Mouse (Mus musculus) intestine, embryonic 15.5 days (tissue): ENCODE data around the gene Vmn1r88. TPM values are rescaled to one million over a fixed set of nuclear protein-coding genes. Genes with fewer than 3 reads are reported as not detected.
A peak's percentile ranks its signal among the peaks of the same experiment; 100 is the strongest.
"Not testable (repeated sequence)": the region's sequence is repeated elsewhere in the genome, so short reads cannot be mapped to it uniquely, and the experiment has no call there.

Experiments used
- ATAC-seq: fragments of 200-750 bp; cut with Nextera tagmentation; 2 replicates; pipeline ENCODE4 v1.8.0; 2017; ENCODE audit warnings: moderate TSS enrichment, moderate library complexity
- H3K27ac ChIP-seq: fragments of 300-500 bp; sonication (generic); 2 replicates; pipeline ENCODE4 v1.5.1; 2015; ENCODE audit warnings: mild to moderate bottlenecking, inconsistent platforms
- H3K27me3 ChIP-seq: fragments of 300-500 bp; sonication (generic); replicated peaks from 2 replicates; pipeline ENCODE4 v1.6.1; 2015; ENCODE audit warnings: inconsistent platforms
- H3K36me3 ChIP-seq: fragments of 300-500 bp; sonication (generic); 2 replicates; pipeline ENCODE4 v1.6.1; 2015; ENCODE audit warnings: inconsistent platforms
- H3K4me1 ChIP-seq: fragments of 300-500 bp; sonication (generic); replicated peaks from 2 replicates; pipeline ENCODE4 v1.6.1; 2015; ENCODE audit warnings: inconsistent platforms
- H3K4me2 ChIP-seq: fragments of 300-500 bp; sonication (generic); replicated peaks from 2 replicates; pipeline ENCODE4 v1.6.1; 2015; ENCODE audit warnings: mild to moderate bottlenecking, inconsistent platforms
- H3K4me3 ChIP-seq: fragments of 300-500 bp; sonication (generic); replicated peaks from 2 replicates; pipeline ENCODE4 v1.5.1; 2015; ENCODE audit warnings: inconsistent platforms
- H3K9ac ChIP-seq: fragments of 300-500 bp; sonication (generic); 2 replicates; pipeline ENCODE4 v1.6.1; 2015; ENCODE audit warnings: inconsistent platforms
- H3K9me3 ChIP-seq: fragments of 300-500 bp; sonication (generic); 2 replicates; pipeline ENCODE4 v1.6.1; 2016; ENCODE audit warnings: inconsistent platforms
- WGBS: fragments of 180-500 bp; shearing (Covaris S2); methylation state at CpG from one replicate; pipeline ENCODE4 v1.1.7; 2015; 5-methylcytosine and 5-hydroxymethylcytosine counted together
- polyA plus RNA-seq: library from polyadenylated mRNA; unstranded; fragments of >200 nt; fragmentation: Nextera tagmentation; extraction: Ambion mirVana; gene quantifications from 2 replicates; pipeline ENCODE4 v1.2.1, GENCODE M21; 2015

Gene Vmn1r88
- not detected in 2 replicates for polyA plus RNA-seq

DNA sequence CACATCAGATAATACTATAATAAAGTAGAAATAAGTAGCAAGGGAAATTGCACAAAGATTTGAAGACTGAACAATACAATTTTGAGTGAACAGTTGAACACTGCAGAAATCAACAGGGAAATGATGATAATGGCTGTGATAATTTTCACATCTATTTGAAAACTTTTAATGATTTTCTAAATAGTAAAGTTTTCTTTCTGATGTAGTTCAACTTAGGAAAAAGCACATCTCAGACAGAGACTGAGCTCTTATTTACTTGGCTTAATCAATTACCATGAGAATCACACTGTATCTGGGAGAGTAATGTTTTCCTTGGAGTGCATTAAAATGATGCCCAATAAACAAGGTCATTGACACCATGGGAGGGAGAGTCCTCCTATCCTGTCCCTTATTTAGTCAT lies at the start of gene Vmn1r88:
Vmn1r88 (plus strand) TSS at position 301 of the 400 bp plus-strand sequence.
- Histone ChIP-seq H3K36me3 (no peaks in the 10 kb centered on the region), H3K9ac (no peak within 1 kb of the TSS), H3K4me3 (no peak within 1 kb of the TSS), H3K27me3 (no peaks in the 10 kb centered on the region), H3K4me2 (no peak within 1 kb of the TSS), H3K4me1 (no peaks in the 10 kb centered on the region), H3K9me3 (no peaks in the 10 kb centered on the region), H3K27ac (no peak within 1 kb of the TSS)
- ATAC-seq: no peak

GRCm38 (mm10) chr7:13119817-13120216 lies 39.6 kb upstream of the Vmn1r88 start, which contains the start of gene Vmn1r86:
TSS of gene Vmn1r86 (minus strand) at chr7:13119917.
- Histone ChIP-seq H3K9me3 (no peaks in the 10 kb centered on the region), H3K4me3 (no peak within 1 kb of the TSS), H3K36me3 (no peaks in the 10 kb centered on the region), H3K27ac (no peak within 1 kb of the TSS), H3K9ac (no peak within 1 kb of the TSS), H3K4me2 (no peak within 1 kb of the TSS), H3K4me1 (no peaks in the 10 kb centered on the region), H3K27me3 (no peaks in the 10 kb centered on the region)
- no peak for ATAC-seq

DNA sequence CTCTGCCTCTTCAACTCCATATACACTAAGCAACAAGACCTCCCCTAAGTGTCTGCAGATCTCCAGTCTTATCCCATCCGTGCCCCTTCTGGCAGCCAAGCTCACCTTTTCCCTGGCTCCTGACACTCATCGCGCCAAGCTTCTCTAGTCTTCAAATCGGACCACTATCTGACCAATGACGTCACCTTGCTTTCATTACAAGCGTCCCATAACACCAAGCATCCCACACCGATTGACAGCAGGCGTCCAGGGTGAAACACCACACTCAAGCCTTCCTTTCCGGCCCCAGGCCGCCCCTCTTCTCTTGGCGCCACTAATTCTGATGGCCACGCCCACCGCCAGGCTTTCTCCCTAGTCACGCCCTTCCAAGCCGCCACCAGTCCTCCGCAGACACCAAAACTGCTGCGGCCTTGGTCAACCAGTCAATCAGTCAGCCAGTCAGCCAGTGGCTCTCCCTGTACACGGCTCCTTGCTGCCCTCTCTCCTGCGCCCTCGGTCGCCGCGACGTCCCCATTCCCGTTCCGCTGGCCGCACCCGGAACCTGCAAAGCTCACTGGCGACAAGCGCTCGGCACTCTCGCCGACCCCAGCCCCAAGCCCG lies 35.7 kb upstream of the Vmn1r88 start:
- not testable (repeated sequence) for H3K27ac ChIP-seq, H3K27me3 ChIP-seq, H3K9ac ChIP-seq, H3K4me1 ChIP-seq, H3K36me3 ChIP-seq, H3K9me3 ChIP-seq
- ATAC-seq: peak; percentile 92
- H3K4me3 ChIP-seq: peak overlapping the region; percentile 16; the same call in 1 of the 2 replicates
- peak overlapping the region; percentile 50 for H3K4me2 ChIP-seq
- under 1% methylated on average over 23 of the region's 34 CpGs for WGBS

DNA sequence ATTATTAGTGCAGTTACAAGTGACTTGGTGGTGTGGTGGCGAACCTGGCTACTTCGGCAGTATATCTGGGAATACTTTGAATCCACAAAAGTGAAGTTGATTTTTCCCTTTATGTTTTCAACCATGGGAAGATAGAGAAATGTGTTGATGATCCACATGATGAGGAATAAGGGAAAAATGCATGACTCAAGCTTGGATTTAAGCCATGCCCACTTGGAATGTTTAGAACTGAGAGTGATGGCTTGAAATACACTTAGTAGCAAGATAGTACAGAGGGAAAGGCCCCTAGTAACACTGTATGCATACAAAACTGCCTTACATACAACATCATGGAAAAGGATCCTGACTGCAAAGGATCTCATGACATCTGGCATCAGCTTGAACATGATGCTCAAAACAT lies 27.5 kb upstream of the Vmn1r88 start:
- Histone ChIP-seq H3K9me3 (no peaks in the 10 kb centered on the region), H3K36me3 (no peaks in the 10 kb centered on the region), H3K4me3 (no peak overlapping the region), H3K9ac (no peak overlapping the region), H3K27me3 (no peaks in the 10 kb centered on the region), H3K27ac (no peak overlapping the region), H3K4me1 (no peaks in the 10 kb centered on the region), H3K4me2 (no peak overlapping the region)
- ATAC-seq: no peak
- WGBS: 90% methylated on average over 2 of the region's 2 CpGs

DNA sequence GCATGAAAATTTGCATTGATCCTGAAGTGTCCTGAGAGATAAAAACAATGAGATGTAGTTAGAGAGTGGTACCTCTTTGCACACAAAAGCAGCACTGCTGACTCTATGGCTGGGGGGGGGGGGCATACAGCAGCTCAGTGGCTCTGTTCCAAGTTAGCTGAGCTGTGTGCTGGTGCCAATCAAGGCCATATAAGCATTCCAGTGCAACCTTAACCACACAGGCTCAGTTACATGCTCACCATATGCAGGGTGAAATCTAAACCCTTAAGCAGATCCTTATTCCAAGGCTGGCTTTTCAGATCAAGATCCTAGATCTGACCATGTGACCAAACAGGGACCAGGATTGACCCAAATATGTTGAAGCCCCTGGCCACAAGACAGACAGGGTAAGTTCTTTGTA lies 22.0 kb upstream of the Vmn1r88 start:
- Histone ChIP-seq H3K9me3 (no peaks in the 10 kb centered on the region), H3K36me3 (no peaks in the 10 kb centered on the region), H3K27me3 (no peaks in the 10 kb centered on the region), H3K27ac (no peak overlapping the region), H3K4me1 (no peaks in the 10 kb centered on the region), H3K9ac (no peak overlapping the region), H3K4me2 (no peak overlapping the region), H3K4me3 (no peak overlapping the region)
- no peak for ATAC-seq

GRCm38 (mm10) chr7:13140057-13140456 lies 19.3 kb upstream of the Vmn1r88 start, which contains the start of gene Vmn1r87:
TSS of gene Vmn1r87 (minus strand) at chr7:13140157.
- no peak for ATAC-seq
- no peaks in the 10 kb centered on the region for H3K4me1 ChIP-seq
- H3K27me3 ChIP-seq: no peaks in the 10 kb centered on the region
- H3K9me3 ChIP-seq: no peaks in the 10 kb centered on the region
- WGBS: 74% methylated on average over 1 of the region's 1 CpGs
- no peak within 1 kb of the TSS for H3K27ac ChIP-seq
- no peak within 1 kb of the TSS for H3K4me3 ChIP-seq
- H3K36me3 ChIP-seq: no peaks in the 10 kb centered on the region
- no peak within 1 kb of the TSS for H3K9ac ChIP-seq
- no peak within 1 kb of the TSS for H3K4me2 ChIP-seq

- H3K36me3 ChIP-seq: no peaks in the 10 kb centered on the region
- H3K4me3 ChIP-seq: no peak within 1 kb of the TSS
- H3K4me1 ChIP-seq: no peaks in the 10 kb centered on the region
- no peak within 1 kb of the TSS for H3K9ac ChIP-seq
- H3K4me2 ChIP-seq: no peak within 1 kb of the TSS
- no peak for ATAC-seq
- H3K27me3 ChIP-seq: no peaks in the 10 kb centered on the region
- no peak within 1 kb of the TSS for H3K27ac ChIP-seq
- no peaks in the 10 kb centered on the region for H3K9me3 ChIP-seq
Observed at GRCm38 (mm10) chr7:13212720-13213119, 53.4 kb downstream of the Vmn1r88 start, which contains the start of gene Vmn1r89. TSS of gene Vmn1r89 (plus strand) at chr7:13213020.

Other genes with a start within 250 kb of the Vmn1r88 start
- gene Rps5, start 237.3 kb upstream of the Vmn1r88 start, polyA plus RNA-seq: 1,008 and 1,147 TPM in 2 replicates
- gene Rnf225, start 232.2 kb upstream of the Vmn1r88 start, polyA plus RNA-seq: 0.33 and 0.47 TPM in 2 replicates
- gene Zfp324, start 193.7 kb upstream of the Vmn1r88 start, polyA plus RNA-seq: 8.3 and 8.6 TPM in 2 replicates
- gene Zfp446, start 181.7 kb upstream of the Vmn1r88 start, polyA plus RNA-seq: 6.7 and 6.8 TPM in 2 replicates
- gene Slc27a5, start 161.4 kb upstream of the Vmn1r88 start, polyA plus RNA-seq: 0.41 and 0.53 TPM in 2 replicates
- 218 and 244 TPM in 2 replicates for gene Trim28, start 160.5 kb upstream of the Vmn1r88 start, polyA plus RNA-seq
- 20.7 and 21.2 TPM in 2 replicates for gene Zbtb45, start 149.5 kb upstream of the Vmn1r88 start, polyA plus RNA-seq
- gene Chmp2a, start 124.8 kb upstream of the Vmn1r88 start, polyA plus RNA-seq: 162 and 177 TPM in 2 replicates
- 109 and 118 TPM in 2 replicates for gene Ube2m, start 121.3 kb upstream of the Vmn1r88 start, polyA plus RNA-seq
- 2.1 and 2.5 TPM in 2 replicates for gene Mzf1, start 104.8 kb upstream of the Vmn1r88 start, polyA plus RNA-seq
- not detected in 2 replicates for gene Vmn1r85, start 64.4 kb upstream of the Vmn1r88 start, polyA plus RNA-seq
- gene Vmn1r86, start 39.7 kb upstream of the Vmn1r88 start, polyA plus RNA-seq: not detected in 2 replicates
- not detected in 2 replicates for gene Vmn1r87, start 19.4 kb upstream of the Vmn1r88 start, polyA plus RNA-seq
- gene Vmn1r89, start 53.5 kb downstream of the Vmn1r88 start, polyA plus RNA-seq: not detected in 2 replicates
- 87.2 and 89.2 TPM in 2 replicates for gene Lig1, start 117.7 kb downstream of the Vmn1r88 start, polyA plus RNA-seq
- 6.9 and 7.1 TPM in 2 replicates for gene Zswim9, start 119.2 kb downstream of the Vmn1r88 start, polyA plus RNA-seq
- gene Pla2g4c, start 165.1 kb downstream of the Vmn1r88 start, polyA plus RNA-seq: 0.54 and 0.68 TPM in 2 replicates
- gene Cabp5, start 238.6 kb downstream of the Vmn1r88 start, polyA plus RNA-seq: not detected in 2 replicates